Mouse (Mus musculus) intestine, embryonic 16.5 days (tissue): ENCODE data around the gene Prkcd. TPM values are rescaled to one million over a fixed set of nuclear protein-coding genes. Genes with fewer than 3 reads are reported as not detected.

Experiments used
- ATAC-seq: fragments of 200-750 bp; cut with Nextera tagmentation; 2 replicates; pipeline ENCODE4 v1.8.0; 2017; ENCODE audit warnings: moderate TSS enrichment, moderate library complexity
- H3K27ac ChIP-seq: fragments of 300-500 bp; sonication (generic); 2 replicates; pipeline ENCODE4 v1.5.1; 2014; ENCODE audit warnings: mild to moderate bottlenecking, low read length
- H3K27me3 ChIP-seq: fragments of 300-500 bp; sonication (generic); replicated peaks from 2 replicates; pipeline ENCODE4 v1.6.1; 2014; ENCODE audit warnings: low read length, control low read depth, mixed read lengths; ENCODE audit not compliant: control insufficient read depth, insufficient read depth
- H3K36me3 ChIP-seq: fragments of 300-500 bp; sonication (generic); 2 replicates; pipeline ENCODE4 v1.6.1; 2014; ENCODE audit warnings: low read length, control low read depth; ENCODE audit not compliant: control insufficient read depth, insufficient read depth
- H3K4me1 ChIP-seq: fragments of 300-500 bp; sonication (generic); 2 replicates; pipeline ENCODE4 v1.6.1; 2014; ENCODE audit warnings: low read length, control low read depth, mixed read lengths; ENCODE audit not compliant: control insufficient read depth, insufficient read depth
- H3K4me2 ChIP-seq: fragments of 300-500 bp; sonication (generic); 2 replicates; pipeline ENCODE4 v1.6.1; 2014; ENCODE audit warnings: low read depth, low read length, control low read depth
- H3K4me3 ChIP-seq: fragments of 300-500 bp; sonication (generic); 2 replicates; pipeline ENCODE4 v1.5.1; 2014; ENCODE audit warnings: mild to moderate bottlenecking, low read length
- H3K9ac ChIP-seq: fragments of 300-500 bp; sonication (generic); 2 replicates; pipeline ENCODE4 v1.6.1; 2014; ENCODE audit warnings: low read depth, low read length
- H3K9me3 ChIP-seq: fragments of 300-500 bp; sonication (generic); 2 replicates; pipeline ENCODE4 v1.6.1; 2016; ENCODE audit warnings: low read length, control low read depth; ENCODE audit not compliant: control insufficient read depth
- WGBS: fragments of 180-500 bp; shearing (Covaris S2); extraction: QIAGEN DNeasy Blood & Tissue Kit; methylation state at CpG from one replicate; pipeline ENCODE4 v1.1.7; 2014; 5-methylcytosine and 5-hydroxymethylcytosine counted together
- polyA plus RNA-seq: library from polyadenylated mRNA; unstranded; fragments of >200 nt; fragmentation: Nextera tagmentation; extraction: Ambion mirVana; gene quantifications from 2 replicates; pipeline ENCODE4 v1.2.1, GENCODE M21; 2015

Gene Prkcd
- polyA plus RNA-seq, 1 experiment from 2014 or later = 52.1 TPM

GRCm38 (mm10) chr14:30573983-30574584, 51.9 kb downstream of the Prkcd start:
- Histone ChIP-seq H3K36me3 (peaks cover 33% of the 10 kb centered on the region), H3K4me2 (no peak overlapping the region), H3K4me1 (peaks cover 17% of the 10 kb centered on the region), H3K27me3 (no peaks in the 10 kb centered on the region), H3K9me3 (no peaks in the 10 kb centered on the region), H3K9ac (no peak overlapping the region), H3K4me3 (no peak overlapping the region), H3K27ac (0 out of 2 replicates have a peak overlapping the region, but pooled peaks have one; percentile 20)
- WGBS = 61% methylated on average over 6 of the region's 6 CpGs
- peak; percentile 41; the same call in 1 of the 2 replicates for ATAC-seq

- Histone ChIP-seq H3K4me1 (peaks cover 17% of the 10 kb centered on the region), H3K4me2 (no peak overlapping the region), H3K4me3 (no peak overlapping the region), H3K9me3 (no peaks in the 10 kb centered on the region), H3K9ac (no peak overlapping the region), H3K27me3 (no peaks in the 10 kb centered on the region), H3K27ac (no peak overlapping the region), H3K36me3 (peaks cover 42% of the 10 kb centered on the region)
- 58% methylated on average over 8 of the region's 8 CpGs for WGBS
- no peak for ATAC-seq
These were observed 52.8 kb downstream of the Prkcd start for GRCm38 (mm10) chr14:30573235-30573634.

- no peak overlapping the region for H3K27ac ChIP-seq
- H3K9me3 ChIP-seq = no peaks in the 10 kb centered on the region
- H3K36me3 ChIP-seq = peaks cover 48% of the 10 kb centered on the region
- no peak for ATAC-seq
- no peak overlapping the region for H3K4me3 ChIP-seq
- no peaks in the 10 kb centered on the region for H3K27me3 ChIP-seq
- H3K4me1 ChIP-seq = peaks cover 11% of the 10 kb centered on the region
- WGBS = 86% methylated on average over 10 of the region's 10 CpGs
- H3K9ac ChIP-seq = no peak overlapping the region
- no peak overlapping the region for H3K4me2 ChIP-seq
These were observed 53.8 kb downstream of the Prkcd start for GRCm38 (mm10) chr14:30572253-30572652.

- WGBS = 80% methylated on average over 9 of the region's 9 CpGs
- ATAC-seq = no peak
- Histone ChIP-seq H3K27ac (no peak overlapping the region), H3K9ac (no peak overlapping the region), H3K4me1 (peaks cover 2% of the 10 kb centered on the region), H3K36me3 (peaks cover 51% of the 10 kb centered on the region), H3K27me3 (no peaks in the 10 kb centered on the region), H3K9me3 (no peaks in the 10 kb centered on the region), H3K4me2 (no peak overlapping the region), H3K4me3 (no peak overlapping the region)
These were observed 55.7 kb downstream of the Prkcd start for GRCm38 (mm10) chr14:30570303-30570702.

- Histone ChIP-seq H3K27ac (no peak overlapping the region), H3K9me3 (no peaks in the 10 kb centered on the region), H3K27me3 (no peaks in the 10 kb centered on the region), H3K9ac (no peak overlapping the region), H3K4me2 (no peak overlapping the region), H3K36me3 (peaks cover 49% of the 10 kb centered on the region), H3K4me3 (no peak overlapping the region), H3K4me1 (no peaks in the 10 kb centered on the region)
- no peak for ATAC-seq
- 84% methylated on average over 9 of the region's 9 CpGs for WGBS
These were observed 58.0 kb downstream of the Prkcd start for GRCm38 (mm10) chr14:30568016-30568415.

- Histone ChIP-seq H3K27ac (no peak overlapping the region), H3K36me3 (peaks cover 36% of the 10 kb centered on the region), H3K9ac (no peak overlapping the region), H3K9me3 (no peaks in the 10 kb centered on the region), H3K27me3 (no peaks in the 10 kb centered on the region), H3K4me2 (no peak overlapping the region), H3K4me1 (peaks cover 3% of the 10 kb centered on the region; the same call in 1 of the 2 replicates), H3K4me3 (no peak overlapping the region)
- no peak for ATAC-seq
- WGBS = 87% methylated on average over 6 of the region's 6 CpGs
These were observed 59.7 kb downstream of the Prkcd start for GRCm38 (mm10) chr14:30566317-30566716.

GRCm38 (mm10) chr14:30564451-30564850, 61.6 kb downstream of the Prkcd start:
- Histone ChIP-seq H3K4me2 (no peak overlapping the region), H3K27me3 (no peaks in the 10 kb centered on the region), H3K9ac (no peak overlapping the region), H3K4me3 (no peak overlapping the region), H3K36me3 (peaks cover 38% of the 10 kb centered on the region), H3K27ac (no peak overlapping the region), H3K9me3 (no peaks in the 10 kb centered on the region), H3K4me1 (peaks cover 13% of the 10 kb centered on the region)
- ATAC-seq = no peak
- WGBS = 92% methylated on average over 2 of the region's 2 CpGs

- Histone ChIP-seq H3K4me3 (no peak overlapping the region), H3K9ac (no peak overlapping the region), H3K4me2 (no peak overlapping the region), H3K27ac (no peak overlapping the region), H3K27me3 (no peaks in the 10 kb centered on the region), H3K9me3 (no peaks in the 10 kb centered on the region), H3K4me1 (peaks cover 19% of the 10 kb centered on the region), H3K36me3 (peaks cover 30% of the 10 kb centered on the region)
- no peak for ATAC-seq
These were observed 63.7 kb downstream of the Prkcd start for GRCm38 (mm10) chr14:30562343-30562742.

GRCm38 (mm10) chr14:30561470-30562187, 64.4 kb downstream of the Prkcd start:
- WGBS = 62% methylated on average over 14 of the region's 14 CpGs
- Histone ChIP-seq H3K9me3 (no peaks in the 10 kb centered on the region), H3K9ac (0 out of 2 replicates have a peak overlapping the region, but pooled peaks have one; percentile 16), H3K27me3 (no peaks in the 10 kb centered on the region), H3K4me3 (no peak overlapping the region), H3K4me1 (peaks cover 20% of the 10 kb centered on the region), H3K36me3 (peaks cover 26% of the 10 kb centered on the region), H3K27ac (peak overlapping the region; percentile 84), H3K4me2 (no peak overlapping the region)
- peak; percentile 91 for ATAC-seq
